Mouse (Mus musculus) kidney, adult 2 months (tissue): Measurements from ENCODE around the gene Efr3b.

ENCODE experiments used
- CTCF ChIP-seq: fragments of 200-500 bp; conservative IDR thresholded peaks from 2 replicates; pipeline ENCODE4 v1.5.1; 2011; ENCODE audit warnings: low read depth, mild to moderate bottlenecking, control low read depth, low read length, moderate library complexity, mixed read lengths; ENCODE audit not compliant: insufficient read depth, insufficient read length
- POLR2A ChIP-seq: fragments of 200-500 bp; IDR thresholded peaks from one replicate; pipeline ENCODE4 v1.6.1; 2011; ENCODE audit warnings: low read depth, low read length, control low read depth

- TF ChIP-seq CTCF (no peak), POLR2A (no peak)
These were observed 83.3 kb downstream of the Efr3b start for GRCm38 (mm10) chr12:3955371-3955770.
